Mouse (Mus musculus) layer of hippocampus, postnatal 36 days (tissue): Measurements from ENCODE around the gene Higd1a. TPM values are rescaled to one million over a fixed set of nuclear protein-coding genes. Genes with fewer than 3 reads are reported as not detected.

Experiments used
- DNase-seq, 2 experiments: peaks; one replicate each; pipeline ENCODE4 v3.0.0; 2022
- total RNA-seq, 2 experiments: library from RNA; stranded (reverse); gene quantifications; 2 replicates each; pipeline ENCODE4 v1.2.3; 2021

Higd1a gene
- total RNA-seq, 2 experiments from 2014 or later: 90.4 to 93.2 TPM

DNA sequence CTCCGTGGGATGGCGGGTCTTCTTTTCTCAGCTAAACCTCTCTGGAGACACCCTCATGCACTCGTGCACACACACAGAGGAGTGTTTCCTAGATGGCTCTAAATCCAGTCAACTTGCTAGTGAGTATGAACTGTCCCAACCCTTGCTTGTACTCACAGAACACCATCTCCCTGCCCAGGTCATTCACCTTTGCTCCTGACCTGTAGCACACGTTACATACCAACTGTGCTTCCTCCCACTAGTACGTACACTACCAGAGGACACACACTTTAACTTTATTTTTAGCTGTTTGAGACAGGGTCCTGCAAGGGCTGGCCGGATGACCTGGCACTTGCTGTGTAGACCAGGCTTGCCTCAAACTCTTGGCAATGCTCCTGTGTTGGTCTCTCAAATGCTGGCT lies 20.2 kb downstream of the Higd1a start:
- DNase-seq: no peak

GRCm38 (mm10) chr9:121833825-121834224 lies 24.3 kb downstream of the Higd1a start:
- no peak for DNase-seq

DNA sequence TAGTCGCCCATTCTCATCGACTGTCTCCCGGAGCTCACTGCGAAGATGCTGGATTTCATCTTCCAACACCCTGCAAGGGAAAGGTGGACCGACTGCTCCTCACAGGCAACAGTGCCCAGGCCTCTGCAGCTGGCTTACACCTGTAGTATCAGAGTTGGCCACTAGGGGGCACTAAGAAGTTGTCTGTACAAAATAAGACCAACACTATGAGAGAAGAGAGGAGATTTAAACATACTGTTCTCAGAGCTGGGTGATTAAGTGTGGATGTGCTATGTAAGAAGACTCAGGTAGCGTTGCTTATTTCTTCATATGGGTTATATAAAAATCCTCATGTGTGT lies 27.2 kb downstream of the Higd1a start:
- peak; percentile 71 to 81 for DNase-seq

DNA sequence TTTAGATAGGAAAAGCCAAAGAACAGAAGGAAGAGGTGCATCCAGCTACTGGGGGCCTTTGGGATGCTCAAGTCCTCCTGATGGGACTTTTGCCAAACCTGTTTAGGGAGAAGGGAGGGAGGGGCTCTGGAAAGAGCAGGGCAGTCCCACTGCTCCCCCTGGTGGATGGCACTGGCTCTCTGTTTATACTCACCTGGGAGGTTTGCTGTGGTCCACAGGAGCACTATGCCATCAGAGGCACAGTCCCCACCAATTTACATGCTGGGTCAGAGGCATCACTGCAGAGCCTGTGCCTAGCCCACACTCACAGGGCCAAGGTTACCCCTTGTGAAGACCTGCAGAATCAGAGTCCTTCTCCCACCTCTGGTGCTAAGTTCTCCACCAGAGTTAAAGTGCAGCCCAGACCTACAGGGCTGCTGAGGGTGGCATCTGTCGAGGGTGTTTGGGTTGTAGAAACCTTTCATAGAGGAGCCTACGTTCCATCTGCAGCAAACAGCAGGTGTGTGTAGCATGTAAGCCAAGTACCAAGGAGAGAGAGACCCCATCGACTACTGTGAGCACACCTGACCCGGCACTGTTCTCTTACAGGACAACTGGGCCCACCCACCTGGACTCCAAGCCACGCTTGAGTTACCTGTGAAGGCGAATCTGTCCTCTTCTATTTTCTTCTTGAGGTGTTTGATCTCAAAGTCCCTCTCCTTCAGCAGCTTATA lies 27.8 kb downstream of the Higd1a start:
- no peak for DNase-seq

DNA sequence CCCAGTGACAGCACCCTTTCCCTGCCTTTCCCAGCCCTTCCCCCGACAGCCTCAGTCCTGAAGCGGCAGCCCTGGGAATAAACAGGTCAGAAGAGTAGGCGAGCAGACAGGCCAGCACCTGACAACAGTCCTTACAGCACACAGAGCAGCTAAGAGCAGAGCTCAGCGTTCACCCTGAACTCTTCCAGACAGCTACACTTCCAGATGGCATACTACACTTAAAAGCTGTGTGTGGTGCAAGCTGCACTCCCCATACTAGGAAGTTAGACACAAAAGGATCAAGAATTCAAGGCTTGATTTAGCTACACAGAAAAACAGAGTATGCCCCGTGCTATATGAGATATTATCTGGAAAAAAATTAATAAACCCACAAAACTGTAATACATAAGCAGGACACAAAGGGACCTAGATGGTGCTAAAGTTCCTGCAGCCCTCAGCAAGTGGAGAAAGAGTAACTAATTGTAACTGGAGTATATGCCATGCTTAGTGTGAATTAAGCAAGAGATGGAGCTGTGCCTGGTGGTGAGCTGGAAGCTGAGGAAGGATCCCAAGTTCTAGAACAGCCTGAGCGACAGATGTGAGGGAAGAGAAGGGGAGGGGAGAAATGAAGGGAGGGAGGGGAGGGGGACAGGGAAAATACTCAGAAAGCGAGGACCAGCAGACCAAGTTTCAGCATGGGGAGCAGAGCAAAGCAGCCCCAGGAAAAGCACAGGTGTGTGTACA lies 28.7 kb downstream of the Higd1a start:
- DNase-seq: no peak

DNA sequence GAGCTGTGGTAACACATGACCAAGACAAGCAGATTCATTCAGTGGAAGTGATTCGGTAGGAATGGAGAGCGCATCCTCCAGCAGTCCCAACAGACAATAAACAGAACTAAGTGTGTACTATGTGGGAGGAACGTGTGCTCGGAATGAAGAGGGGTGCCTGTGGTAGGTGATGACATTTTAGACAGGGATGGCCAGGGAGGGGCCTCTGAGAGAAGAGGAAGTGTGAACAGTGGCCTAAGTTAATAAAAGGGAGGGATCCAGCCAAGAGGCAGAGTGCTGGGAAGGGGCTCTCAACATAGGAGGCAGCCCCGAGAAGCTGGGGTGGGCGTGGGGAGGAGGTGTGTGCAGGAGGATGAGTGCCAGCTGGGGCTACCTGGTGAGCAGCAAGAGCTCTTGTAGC lies 29.8 kb downstream of the Higd1a start:
- no peak for DNase-seq

DNA sequence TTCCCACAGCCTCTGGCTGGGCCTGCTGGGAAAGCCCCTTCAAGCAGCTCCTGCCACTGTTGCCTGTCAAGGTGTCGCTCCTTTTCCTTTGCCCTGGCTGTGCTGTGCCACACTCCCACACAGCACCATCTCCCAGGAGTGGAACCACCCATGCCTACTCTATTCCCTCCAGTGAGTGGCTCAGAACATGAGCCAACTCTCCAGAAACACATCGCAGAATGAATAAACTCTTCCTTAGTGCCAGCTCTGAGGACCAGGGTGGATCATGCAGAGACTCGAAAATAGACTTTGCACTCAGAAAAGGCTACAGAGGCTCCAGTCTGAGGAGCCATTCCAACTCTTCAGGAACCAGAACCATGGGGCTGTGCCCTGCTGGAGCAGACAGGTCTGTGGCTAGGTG lies 31.8 kb downstream of the Higd1a start:
- DNase-seq: no peak

DNA sequence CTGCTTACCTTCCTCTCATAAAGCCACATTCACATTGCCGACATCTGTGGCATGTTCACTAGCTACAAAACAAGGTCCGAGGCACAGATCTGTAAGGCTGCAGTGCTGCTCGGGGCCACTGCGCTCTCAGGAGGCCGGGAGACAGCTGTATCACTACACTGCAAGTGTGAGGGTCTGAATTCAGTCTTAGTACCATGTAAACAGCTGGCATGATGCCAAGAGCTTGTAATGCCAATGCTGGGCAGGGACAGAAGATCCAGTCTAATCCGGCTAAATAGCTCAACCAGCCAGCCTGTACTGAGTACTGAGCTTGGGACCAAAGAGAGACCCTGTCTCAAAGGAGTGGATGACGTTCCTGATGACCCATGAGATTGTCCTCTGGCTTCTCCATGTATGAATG lies 34.2 kb downstream of the Higd1a start:
- DNase-seq: no peak

- DNase-seq: no peak
Observed at GRCm38 (mm10) chr9:121823051-121823450, 35.1 kb downstream of the Higd1a start.

GRCm38 (mm10) chr9:121822585-121822991 lies 35.6 kb downstream of the Higd1a start:
- DNase-seq: peak in 1 of 2 experiments; percentile 68

DNA sequence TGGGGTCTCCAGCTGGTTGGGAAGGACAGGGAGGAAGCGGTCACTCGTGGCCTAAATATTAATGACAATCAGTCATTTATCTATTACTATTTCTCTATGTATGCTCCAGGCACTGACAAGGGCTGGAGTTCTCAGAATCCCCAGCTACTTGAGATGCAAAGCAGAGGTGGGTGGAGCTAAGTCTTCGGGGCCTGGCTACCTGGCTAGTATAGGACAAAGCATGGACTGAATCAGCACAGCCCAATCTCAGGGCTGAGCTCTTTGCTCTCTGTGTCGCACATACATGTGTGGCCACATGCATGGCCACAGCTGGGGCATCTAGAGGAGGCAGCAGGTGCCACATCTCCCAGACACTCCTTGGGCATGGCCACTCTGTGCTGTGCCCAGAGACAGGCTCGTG lies 37.4 kb downstream of the Higd1a start:
- no peak for DNase-seq

DNA sequence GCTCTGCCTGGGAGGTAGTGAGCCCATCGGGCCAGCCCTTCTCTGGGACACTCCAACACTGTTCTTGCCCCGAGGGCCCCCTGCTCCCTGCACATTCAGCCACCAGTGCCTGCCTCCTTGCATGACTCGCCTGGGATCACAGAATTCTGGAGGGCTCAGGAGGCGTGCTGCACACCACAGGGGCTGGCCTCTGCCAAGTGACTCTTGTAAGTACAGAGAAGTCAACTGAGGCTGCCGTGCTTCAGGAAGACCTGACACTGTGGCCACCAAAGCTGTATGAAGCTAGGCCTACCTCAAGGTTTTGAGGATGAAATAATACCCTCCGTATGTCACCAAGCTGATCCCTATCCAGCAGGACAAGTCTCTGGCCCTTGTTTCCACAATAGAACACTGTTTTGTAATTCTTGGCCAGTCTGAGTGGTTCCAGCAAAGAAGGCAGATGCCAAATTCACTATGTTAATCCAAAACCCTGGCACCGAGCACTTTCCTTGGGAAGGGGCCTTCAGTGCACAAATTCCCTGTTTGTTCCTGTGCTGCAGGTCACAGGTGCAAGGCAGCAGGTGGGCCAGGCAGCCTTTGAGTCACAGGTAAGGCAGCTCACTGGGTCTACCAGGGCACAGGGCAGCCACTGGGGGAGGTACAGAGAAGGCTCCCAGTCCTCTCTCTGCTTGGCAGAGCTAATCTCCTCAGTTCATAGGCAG lies 38.2 kb downstream of the Higd1a start:
- DNase-seq: no peak

DNA sequence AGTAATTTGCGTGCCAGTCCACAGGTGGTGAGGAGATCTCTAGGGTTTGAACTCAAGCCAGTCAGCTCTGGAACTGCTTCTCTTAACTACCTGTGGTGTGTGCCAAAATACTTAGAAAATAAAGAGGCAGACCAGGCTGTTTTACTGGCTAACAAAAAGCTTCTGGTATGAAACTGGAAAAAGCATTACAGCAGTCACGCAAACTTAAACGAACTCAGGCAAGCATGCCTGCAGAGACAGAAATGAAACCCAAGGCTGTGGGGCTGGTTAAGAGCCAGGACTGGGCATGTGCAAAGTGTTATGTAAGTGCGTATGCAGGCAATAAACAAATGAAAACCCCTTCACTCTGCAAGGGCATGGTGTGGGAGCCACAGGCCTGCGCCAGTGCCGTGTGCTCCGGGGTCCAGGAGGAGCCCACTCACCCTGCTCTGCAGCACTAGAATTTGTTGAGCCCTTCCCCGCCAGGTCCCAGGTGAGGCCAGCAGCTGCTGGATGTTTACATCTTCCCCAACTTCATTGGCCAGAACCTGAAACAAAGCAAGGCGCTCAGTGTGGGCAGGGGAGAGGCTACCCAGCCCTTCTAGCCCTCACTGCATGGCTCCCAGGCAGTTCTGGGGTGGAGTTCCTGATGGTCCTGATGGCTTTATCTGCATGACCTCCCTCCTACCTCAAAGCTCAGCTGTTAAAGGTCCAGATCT lies 38.9 kb downstream of the Higd1a start:
- DNase-seq: no peak

DNA sequence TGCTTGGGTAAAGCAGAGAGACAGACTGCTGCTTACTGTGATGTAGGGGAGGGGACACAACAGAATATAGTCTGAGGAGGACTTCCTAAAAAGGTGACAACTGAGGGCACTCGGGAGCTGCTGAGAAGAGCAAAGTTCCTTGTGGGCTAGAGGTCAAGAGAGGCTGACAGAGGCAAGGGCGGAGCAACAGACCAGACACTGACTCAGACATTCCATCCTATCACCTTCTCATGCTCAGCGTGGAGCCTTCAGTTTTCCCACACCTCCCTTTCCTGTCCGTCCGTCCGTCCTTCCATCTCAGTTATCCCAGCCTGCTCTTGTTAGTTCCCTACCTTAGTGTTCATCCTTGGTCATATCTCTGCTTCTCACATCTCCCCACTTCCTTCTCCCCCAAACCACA lies 43.0 kb downstream of the Higd1a start:
- DNase-seq: no peak

DNA sequence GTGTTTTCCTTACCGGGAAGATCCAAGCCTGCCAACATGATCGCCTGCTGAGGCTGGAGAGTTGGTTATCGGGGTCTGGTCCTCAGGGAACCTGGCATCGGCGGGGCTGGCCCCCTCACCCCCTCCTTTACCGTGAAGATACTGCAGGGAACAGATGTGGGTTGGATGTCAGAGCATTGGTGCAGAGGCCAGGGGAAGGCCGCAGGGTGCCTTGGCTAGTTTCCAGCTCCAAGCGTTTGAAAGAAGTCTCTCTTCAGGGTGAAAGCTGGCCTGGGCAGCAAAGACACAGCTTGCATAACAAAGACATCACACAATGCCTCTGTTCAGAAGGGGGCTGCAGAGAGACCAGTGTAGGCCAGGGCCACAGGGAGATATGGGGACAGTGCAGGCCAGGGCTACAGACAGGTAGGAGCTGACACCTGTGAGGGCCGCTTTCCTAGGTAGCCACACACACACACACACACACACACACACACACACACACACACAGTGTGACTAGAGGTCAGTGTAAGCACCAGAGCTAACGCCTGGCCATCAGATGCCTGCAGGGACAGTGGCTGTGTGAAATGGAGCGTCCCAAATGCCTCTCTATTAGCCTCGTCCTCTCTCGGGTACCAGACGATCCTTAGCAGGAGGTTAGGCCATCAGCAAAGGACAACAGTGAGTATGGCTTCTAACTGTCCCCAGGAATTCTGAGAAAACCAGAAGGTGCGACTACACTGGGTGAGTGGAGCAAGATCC lies 47.9 kb downstream of the Higd1a start:
- DNase-seq: peak; percentile 71 to 73

DNA sequence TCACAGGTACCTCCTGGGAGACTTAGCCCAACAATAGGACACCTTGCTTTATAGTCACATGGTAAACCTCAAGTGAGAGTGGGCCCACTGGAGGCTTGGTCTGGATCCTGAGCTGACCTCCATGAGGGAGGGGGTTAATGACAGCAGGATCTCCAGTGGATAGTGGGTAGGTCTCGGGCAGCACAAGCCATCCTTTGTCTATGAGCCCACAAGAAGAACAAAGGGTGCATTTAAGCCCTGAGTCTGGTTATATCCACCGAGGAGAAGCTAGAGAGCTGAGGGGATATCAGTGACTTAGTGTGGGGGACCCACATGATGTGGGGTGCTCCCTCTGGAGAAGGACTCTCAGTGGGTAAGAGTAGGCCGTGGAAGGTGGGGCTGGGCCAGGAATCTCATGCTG lies 49.7 kb downstream of the Higd1a start:
- DNase-seq: no peak

DNA sequence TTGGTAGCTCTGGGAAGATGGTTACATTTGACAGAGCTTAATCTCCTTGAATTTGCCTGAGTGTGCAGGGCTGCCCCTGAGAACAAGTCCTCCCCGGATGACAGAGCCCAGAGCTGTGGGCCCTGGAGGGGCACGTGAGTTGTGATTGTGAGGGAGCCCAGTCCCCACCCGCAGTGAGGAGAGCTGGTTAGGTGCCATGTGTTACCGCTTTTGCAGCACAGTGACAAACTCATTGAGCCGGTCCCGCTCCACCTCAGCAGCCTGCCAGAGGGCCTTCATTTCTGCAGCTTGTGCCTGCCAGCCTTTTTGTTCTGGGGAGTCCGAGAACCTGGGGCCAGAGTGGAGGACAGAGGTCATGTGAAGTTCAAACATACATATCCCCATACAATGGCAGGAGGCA lies 50.2 kb downstream of the Higd1a start:
- no peak for DNase-seq

DNA sequence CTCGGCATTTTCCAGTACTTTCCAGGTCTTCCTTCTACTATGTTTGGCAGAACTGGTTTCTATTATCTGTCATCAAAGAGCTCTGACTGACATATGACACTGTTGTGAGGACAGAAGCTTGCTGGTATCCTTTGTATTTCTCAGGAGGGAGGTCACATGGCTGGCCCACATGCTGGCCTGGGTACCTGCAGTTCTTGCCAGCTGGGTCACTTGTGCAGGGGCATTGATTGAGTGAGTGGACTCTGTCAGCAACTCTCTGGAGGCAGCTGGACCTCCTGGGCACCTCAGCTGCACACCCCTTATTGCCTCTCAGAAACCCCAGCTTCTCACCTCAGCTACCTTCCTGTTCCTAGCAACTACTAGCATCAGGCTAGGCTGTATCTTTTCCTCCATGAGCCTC lies 50.6 kb downstream of the Higd1a start:
- DNase-seq: no peak

DNA sequence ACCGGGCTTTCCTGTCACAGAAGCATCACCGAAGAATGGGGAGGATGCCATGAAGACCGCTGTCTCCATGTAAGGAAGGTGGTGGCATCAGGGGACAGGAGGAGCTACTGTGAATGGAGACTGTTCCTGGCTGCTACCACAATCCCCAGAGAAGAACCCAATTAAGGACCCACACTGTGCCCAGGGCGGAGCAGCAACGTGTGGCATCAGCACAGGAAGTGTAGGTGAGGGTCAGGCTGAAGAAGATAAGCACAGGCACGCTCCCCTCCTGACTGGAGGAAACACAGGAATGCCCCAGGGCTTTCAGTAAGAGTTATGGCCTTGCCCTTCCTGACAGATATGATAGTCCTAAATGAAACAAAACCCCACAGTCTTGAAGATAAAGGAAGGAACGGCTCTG lies 55.4 kb downstream of the Higd1a start:
- DNase-seq: no peak

DNA sequence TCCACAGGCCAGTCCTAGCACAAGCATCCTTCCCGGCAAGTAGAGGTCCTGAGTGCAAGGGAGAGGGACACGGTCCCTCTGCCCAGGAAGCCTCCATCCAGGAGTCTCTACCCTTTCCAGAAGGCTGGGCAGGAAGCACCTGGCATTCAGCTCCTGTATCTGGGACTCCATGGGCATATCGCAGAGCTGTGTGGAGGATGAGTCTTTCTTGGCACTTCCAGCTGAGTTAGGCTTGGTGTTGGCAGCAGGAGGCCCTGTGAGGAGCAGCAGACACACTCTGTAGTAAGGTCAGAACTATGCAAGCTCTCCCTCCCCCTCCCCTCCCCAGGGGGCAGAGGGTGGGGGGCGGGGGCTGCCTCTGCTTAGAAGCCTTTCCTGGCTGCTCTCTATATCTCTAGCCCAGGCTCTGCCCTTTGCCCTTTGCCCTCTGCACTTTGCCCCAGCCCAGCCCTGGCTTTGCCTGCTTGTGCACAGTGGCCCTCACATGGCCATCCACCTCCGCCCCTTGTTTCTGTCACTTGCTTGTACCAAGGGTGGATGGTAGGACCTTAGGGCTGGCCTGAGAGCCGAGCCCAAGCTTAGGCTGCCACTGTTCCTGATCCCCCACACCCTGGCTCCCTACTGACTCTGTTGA lies 59.2 kb downstream of the Higd1a start:
- no peak for DNase-seq
